Mouse (Mus musculus) urinary bladder, postnatal 36 days (tissue): ENCODE measurements around the gene Poln.

Experiments
- DNase-seq, 2 experiments: peaks; one replicate each; pipeline ENCODE4 v3.0.0; 2022; ENCODE audit warnings: low spot score in 2 of 2, mixed read lengths in 1 of 2

Gene Poln

DNA sequence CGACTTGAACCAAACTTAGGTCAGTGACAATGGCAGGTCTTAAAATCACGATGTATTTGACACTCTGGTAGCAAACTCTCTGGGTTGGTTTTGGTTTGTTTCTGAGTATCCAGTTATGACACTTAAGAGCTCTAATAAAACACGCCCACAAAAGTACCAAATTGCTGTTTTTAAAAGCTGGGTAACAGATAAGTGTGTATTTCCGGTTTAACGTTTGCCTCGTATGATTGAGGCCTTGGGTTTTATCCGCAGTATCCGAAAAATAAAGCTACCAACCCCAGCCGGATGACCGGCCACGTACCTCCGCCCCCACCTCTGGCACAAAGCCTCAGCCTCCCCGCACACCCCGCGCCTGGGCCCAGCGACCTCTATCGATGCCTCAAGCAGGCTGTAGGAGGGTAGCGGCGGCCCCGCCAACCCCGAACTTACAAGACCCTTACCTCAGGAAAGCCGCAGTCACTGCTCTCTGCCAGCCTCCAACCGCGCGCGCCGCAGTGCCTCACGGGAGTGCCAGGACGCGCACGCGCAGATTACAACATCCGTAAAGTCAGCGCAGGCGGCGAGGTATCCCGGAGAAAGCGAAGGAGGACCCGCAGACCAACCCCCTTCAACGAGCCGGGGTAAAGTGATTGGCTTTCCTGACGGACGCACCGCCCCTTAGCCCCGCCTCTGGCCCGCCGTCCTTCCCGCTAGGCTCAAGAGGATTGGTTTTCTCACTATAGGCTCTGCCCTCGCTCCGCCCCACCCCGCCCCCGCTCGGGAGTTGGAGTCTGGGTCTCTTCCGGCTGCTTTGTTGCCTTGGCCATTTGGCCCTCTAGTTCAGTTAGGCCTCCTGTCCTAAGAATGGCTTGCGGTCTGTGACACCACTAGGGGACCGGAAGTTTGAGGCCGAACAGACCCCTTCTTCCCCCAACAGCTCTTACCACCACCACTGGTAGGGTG lies at the start of gene Poln, which contains the start of gene Haus3:
Gene Poln (minus strand): TSS at position 499 of the 942 bp plus-strand sequence.
Gene Haus3 (minus strand): TSS at position 578 of the 942 bp plus-strand sequence.
- DNase-seq: peak; percentile 90 to 98

DNA sequence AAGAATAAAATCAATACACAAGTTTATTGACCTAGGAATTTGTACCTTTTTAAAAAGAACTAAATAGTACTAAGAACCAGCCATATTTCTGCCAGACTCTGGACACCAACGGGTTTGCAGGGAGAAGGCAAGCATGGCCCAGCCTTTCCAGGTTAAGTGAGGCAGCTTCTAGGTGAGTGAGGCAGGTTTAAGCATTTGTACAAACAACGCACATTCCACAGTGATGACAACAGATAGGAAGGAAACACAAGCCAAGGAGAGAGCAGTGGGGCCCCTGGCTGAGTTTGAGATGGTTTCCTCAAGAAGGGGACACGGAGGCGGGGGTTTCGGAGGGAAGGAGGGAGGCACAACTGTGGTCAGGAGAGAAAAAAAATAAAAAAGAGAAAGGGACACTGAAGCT lies 49.4 kb upstream of the Poln start:
- DNase-seq: peak in 1 of 2 experiments; percentile 24

DNA sequence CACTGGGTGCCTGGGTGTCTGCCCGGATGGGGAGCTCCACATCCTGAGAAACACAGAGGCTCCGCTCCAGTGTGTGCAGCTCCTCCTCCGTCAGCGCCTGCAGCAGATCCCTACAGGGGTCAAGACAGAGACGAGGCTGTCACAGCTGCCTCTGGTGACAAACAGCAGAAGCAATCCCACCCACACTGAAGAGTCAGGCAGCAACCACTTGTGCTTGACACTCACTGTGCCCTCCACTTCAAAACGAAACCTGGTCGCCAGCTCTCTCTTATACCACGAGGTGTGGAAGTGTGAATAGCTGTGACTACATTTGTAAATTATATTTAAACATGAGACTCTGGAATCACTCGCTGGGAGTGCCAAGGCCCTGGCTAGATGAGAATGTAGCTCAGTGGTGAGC lies 48.5 kb upstream of the Poln start:
- DNase-seq: no peak

DNA sequence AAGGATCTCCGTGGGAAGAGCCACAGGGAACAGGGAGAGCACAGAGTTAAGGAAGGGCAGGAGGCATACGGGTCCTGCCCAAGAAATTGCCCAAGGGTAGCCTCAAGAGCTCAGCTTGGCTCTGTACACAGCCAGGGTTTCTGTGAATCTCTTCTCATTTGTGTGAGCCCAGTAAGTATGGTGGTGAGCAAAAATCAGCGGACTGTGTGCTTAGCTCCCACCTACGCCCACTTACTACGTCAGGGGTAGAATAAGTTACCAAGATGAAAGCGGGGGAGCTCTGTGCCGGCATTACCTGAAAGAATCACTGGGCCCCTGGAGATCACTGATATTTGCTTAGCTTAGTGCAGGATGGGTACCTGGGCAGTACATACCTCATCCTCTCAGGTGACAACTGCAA lies 46.8 kb upstream of the Poln start:
- DNase-seq: no peak

DNA sequence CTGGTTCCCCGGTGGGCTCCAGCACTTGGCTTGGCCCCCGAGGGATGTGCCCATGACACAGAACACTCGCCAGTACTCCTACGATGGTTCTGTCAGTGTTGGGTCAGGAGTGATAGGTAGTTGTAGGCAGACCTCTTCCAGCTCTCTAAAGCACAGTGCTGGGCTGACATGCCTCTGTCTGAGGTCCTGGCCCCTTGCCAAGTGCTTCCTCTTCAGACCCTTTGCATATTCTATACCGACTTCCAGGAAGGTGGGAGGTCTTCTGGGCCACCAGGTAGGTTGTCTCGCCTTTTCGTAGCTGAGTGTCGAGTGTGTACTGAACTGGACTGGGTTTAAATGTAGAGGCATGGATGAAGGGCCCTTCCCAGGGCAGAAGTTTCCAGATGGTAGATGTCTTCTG lies 44.4 kb upstream of the Poln start:
- DNase-seq: no peak

DNA sequence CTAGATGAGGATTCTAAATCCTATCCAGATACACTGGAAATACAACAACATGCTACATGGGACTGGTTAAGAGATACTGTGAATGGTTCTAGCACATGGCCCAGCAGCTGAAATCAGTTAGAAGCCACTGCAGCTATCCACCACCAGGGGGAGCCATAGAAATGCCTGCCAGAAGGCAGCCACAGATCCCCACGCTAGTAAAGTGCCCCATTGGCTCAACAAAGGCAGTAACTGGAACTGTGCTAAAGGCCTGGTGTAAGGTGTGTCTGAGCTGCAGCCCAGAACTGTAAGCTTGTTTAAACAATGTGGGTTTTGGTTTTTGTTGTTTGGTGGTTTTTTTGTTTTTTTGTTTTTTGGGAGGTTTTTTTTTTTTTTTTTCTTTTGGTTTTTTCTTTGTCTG lies 41.0 kb upstream of the Poln start:
- peak; percentile 71 to 78 for DNase-seq

DNA sequence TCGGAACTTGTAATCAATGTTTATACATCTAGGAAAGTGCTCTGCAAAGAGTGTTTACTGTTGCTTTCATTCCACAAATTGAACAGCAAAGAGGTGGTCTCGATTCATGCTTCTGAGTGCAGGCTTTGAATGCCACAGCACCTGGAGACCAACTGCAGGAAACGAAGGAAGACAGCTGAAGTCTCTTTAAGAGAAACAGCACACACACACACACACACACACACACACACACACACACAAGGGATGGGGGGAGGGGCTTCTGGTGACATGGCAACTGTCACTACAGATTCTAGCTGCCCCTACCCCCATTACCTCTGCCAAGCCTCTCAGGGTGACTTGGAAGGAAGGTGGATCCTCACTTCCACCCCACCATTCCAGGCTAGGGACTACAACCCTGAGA lies 38.3 kb upstream of the Poln start:
- no peak for DNase-seq

DNA sequence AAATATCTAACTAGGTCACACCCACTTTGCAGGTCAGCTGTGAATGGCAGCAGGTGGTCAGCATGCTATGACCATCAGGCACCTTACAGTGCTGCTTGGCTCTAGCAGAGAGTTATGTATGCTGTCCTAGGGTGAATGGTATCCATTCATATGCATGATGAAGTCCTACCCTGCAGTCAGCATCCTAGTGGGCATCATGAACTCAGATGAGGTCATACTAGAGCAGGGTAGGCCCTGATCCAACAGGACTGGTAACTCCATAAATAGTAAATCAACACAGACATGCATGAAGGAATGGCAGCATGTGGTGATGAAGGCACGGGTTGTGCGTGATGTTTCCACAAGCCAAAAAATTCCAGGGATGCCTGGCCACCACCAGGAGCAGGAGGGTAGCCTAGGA lies 36.5 kb upstream of the Poln start:
- no peak for DNase-seq

DNA sequence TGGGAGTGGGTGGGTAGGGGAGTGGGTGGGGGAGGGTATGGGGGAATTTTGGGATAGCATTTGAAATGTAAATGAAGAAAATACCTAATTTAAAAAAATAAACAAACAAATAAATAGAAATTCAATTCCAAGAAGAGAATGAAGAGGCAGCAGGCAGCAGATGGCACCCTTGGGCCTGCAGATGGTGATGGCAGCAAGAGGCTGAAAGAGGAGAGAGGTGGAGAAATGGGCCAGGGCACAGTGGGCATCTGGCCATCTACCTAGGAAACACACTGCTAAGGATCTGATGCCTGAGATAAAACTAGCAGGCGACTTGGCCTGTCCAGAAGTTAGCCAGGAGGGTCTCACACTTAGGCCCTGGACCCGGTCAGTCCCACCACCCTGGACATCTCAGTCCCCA lies 35.7 kb upstream of the Poln start:
- no peak for DNase-seq

DNA sequence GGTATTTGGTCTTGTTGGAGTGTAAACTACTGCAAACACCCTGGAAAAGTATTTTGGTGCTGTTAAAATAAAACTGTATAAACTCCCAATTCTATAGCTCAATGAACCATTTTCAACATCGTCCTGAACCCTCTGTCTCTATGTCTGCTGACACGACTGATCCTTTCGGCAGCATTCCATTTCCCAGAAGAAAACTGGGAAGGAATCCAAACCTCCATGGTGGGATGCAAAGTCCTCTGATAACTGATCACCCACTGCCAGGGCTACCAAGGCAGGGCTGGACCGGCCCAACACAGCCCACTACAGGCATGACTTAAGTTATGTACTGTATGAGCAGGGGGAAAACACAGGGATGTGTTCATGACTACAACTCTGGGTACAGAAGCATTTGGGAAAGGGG lies 32.8 kb upstream of the Poln start:
- DNase-seq: no peak

DNA sequence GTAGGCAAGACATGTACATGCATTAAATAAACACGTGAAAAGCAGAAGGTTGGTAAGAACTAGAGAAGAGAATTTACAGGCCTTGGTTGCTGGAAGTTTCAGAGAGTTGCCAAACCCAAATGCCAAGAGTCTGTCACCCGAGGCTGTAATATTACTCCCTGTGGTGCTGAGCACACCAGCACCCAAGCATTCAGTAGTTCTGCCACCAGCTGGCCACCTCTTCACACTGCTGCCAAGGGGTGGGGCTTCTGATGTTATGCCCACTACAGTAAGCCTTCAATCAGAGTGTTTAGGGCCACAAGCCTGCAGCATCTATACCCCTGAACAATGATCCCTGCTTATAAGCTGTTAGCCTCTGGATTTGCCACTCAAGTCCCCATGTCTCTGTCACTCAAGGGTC lies 32.1 kb upstream of the Poln start:
- DNase-seq: no peak

DNA sequence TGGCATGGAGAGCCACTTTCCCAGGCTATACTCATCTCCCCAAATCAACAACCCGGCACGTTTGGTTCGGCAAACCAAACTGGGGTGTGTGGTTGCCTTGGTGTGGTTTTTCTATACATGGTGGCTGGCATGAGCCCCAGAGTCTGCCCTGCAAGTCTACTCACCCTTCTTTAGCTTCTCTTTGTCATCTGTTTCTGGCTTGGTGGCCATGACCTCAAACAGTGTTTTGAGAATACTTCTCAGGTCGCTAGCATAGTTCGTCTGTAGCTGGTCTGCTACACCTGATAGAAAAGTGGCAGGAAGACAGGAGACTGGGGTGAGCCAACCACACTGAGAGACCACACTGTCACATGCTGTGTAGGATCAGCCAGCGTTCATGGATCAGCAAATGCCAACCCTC lies 29.4 kb upstream of the Poln start:
- no peak for DNase-seq

DNA sequence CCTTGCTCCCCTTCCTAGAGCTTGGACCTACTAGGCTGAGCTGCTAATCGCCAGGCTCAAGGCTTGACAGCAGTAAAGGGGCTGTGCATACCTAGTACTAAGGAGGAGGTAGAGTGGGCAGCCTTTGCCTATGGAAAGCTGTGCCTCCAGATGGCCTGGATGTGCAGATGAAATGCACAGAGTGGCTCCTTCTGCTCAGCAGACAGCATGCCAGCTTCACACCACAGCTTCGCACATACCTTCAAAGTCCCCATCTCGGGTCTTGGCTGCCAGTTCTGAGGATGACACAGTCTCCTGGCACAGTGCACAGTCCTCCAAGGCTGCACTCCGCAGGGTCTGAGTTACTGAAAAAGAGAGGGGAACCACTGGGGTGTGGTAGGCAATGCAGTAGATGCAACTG lies 28.0 kb upstream of the Poln start:
- no peak for DNase-seq

DNA sequence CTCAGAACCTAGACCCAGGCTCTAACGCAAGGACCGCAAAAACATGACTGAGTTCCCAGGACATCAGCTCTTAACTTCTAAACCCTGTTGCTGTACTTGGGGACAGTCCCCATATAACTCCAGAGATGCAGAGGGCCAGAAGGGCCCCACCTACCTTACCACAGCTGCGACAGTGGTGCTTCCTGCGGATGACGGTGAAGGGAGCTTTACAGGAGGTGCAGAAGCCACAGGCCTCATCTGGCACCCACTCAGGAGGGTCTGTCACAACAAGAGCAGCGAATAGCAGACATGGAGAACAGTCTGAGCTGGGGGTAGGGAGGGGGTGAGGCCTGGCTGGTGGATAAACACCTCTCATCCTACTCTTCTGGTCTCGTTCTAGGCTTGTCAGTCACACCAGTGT lies 27.2 kb upstream of the Poln start:
- no peak for DNase-seq

DNA sequence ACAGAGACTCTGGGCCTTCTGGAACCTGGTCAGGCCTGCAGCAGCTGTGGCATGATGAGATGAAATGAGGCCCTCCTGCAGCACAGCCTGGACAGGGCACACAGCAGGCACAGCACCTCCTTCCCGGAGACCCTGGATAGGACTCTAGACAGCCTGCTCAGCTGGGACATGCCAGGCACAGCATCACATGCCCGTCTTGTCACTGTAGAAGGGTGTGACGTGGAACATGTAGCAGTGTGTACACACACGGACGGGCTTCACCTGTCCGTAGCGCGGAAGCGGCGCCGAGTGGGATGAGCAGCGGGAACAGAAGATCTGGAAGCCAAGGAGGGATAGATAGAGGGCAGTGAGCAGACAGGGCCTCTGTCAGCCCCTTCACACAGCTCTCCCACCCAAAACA lies 26.5 kb upstream of the Poln start:
- no peak for DNase-seq

DNA sequence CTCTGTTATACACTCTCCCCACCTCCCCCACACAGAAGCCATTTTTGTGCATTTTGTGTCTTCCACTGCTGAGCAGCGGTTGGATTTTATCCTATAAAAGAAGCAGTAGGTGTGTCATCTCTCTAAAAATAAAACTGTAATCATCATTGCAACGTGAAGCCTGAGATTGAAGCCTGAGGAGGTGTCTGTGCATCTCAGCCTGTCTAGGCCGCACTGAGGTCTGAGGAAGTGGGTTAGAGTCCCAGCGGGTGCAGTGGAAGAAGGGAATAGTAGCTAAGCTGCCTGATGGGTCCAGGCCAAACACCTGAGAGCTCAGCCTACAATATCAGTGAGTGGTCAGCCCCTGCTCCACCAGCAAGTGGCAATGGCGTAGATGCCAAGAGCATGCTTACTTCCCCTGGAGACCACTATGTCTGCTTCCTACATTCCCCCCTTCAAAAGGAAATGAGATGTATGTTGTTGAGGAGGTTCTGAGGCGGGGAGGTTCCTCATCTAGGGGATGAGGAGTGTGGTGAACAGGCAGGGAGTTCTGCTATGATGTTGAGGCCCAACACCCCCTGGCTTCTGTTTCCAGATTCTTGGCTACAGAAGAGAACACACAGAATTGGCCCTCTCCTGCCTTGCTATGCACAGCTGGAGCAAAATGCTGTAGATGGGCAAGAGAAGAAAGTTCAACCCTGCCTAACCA lies 25.9 kb upstream of the Poln start:
- no peak for DNase-seq

DNA sequence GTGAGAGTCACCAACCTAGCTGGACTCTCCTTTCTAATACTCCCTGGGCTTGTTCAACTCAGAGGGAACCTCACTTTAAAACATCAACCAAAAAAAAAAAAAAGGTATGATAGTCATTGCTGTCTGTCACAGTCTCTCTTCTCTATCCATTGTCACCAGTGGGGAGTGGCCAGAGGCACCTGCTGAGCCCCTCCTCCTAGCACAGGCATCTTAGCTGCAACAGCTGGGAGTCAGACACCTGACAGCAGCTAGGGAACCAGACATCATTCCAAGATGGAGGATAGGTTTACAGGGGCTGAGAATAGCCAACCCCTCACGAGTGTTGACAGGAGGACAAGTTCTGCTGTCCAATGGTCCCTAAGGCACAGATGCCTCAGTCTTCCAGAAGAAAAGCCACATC lies 25.2 kb upstream of the Poln start:
- no peak for DNase-seq

DNA sequence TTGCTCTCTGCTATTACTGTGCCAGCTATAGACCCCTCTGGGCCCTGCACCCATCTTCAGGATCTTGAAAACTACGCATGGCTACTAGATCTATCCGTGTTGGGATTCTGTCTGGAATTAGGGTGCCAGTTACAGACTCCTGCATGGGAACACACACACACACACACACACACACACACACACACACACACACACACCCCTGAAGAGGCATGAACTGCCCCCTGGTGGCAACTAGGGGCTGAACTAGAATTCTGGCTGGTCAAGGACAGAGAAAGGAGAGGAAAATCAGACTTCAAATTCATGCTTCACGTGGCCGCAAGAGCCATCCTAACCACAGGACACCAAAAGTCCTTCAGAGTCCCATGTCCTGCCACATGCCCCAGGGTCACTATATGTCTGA lies 22.6 kb upstream of the Poln start:
- DNase-seq: no peak

DNA sequence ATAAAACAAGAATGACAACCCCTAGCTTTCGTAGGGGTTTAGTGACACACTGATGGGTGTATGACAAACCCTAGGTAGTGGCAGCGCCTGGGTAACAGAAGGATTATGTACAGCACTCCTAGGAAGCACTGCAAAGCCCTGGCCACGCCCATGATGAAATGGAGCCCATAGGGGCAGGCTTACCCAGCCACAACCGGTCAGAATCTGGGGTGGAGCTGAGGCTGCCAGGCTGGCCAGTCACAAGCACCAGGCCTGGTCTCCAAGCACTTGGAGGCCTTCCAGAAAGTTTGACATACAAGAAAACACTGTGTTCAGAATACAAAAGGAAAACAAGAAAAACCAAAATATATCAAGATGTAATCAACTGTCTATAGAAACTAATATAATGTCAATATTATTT lies 21.8 kb upstream of the Poln start:
- peak in 1 of 2 experiments; percentile 71 for DNase-seq

DNA sequence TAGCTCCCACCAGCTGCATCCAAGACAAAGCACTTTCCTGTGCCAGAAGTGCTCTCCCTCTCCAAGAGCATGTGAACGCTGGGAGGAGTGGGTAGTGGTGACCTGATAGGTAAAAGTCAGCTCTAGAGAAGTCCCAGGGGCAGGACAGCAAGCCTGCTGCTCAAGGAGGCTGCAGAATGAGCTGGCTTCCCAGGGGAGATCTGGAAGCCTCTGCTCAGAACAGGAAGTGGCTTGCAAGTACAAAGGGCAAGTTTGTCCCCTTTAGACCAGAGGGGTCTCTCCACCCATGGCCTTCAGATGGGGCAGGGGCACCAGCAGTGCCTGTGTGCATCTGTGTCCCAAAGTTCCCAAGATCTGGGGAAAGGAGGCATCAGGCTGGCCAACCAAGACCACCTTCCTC lies 20.3 kb upstream of the Poln start:
- DNase-seq: no peak

DNA sequence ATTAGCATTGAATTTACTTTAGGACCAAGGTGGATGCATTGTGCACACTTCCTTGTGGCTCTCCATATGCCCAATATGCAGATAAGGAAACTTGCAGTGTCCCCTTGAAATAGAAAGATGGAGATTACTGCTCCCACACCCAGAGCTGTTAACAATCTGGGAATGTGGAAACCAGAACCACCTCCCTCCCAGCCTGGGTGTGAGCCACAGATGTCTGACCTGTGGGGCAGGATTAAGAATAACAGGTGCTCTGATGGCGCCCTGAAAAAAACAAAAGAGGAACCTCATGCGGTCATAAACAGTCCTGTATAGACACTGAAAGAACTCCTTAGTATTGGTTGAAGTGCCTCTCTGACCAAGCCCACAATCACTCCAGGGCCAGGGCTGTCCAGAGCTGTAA lies 19.6 kb upstream of the Poln start:
- DNase-seq: no peak

DNA sequence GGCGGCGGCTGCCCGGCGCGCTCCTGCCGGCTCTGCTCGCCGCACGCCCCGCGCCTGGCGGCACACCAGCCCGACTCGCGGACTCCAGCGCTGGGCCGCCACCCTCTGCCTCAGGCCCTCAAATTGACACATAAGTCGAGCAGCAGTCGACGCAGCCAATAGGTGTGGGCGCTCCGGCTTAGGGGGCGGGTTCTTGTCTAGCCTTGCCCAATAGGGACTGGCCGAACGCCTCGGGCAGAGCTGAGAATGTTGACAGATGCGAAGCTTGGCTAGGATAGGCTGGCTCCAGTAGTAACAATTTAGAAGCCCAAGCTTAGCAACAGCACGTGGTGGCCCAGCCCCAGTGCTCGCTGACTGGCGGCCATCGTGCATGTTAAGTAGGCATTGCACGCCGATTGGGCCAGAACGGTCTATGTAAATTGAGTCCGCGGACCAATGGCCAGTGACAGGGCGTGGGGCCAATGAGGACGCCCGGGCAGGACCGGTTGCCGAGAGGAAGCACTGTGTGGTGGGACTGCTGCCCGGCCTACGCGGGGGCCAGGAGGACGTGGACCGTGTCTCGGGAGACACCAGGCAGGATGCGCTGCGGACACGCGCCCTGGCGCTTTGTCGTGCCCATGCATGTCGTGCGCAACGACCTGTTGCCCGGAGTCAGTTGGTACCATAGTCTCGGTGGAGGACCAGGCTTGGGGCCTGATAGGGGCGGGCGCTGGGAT lies 18.5 kb upstream of the Poln start, which contains the start of gene Mxd4:
Gene Mxd4 (minus strand): TSS at position 120 of the 716 bp plus-strand sequence.
- DNase-seq: peak; percentile 98 to 99
